Mouse (Mus musculus): Measurements from ENCODE around the gene Myo1g. TPM values are rescaled to one million over a fixed set of nuclear protein-coding genes. Genes with fewer than 3 reads are reported as not detected.
A peak's percentile ranks its signal among the peaks of the same experiment; 100 is the strongest.

Myo1g gene
- under 1 TPM; 0.36 to 0.56 TPM for total RNA-seq (2021)
- long read RNA-seq, experiment 1, partial matches to known transcripts, result 0 of 1 reads
- long read RNA-seq, experiment 1, other reads (novel, unspliced or antisense), result 0 of 1 reads
- long read RNA-seq, experiment 2, result 0 reads

DNA sequence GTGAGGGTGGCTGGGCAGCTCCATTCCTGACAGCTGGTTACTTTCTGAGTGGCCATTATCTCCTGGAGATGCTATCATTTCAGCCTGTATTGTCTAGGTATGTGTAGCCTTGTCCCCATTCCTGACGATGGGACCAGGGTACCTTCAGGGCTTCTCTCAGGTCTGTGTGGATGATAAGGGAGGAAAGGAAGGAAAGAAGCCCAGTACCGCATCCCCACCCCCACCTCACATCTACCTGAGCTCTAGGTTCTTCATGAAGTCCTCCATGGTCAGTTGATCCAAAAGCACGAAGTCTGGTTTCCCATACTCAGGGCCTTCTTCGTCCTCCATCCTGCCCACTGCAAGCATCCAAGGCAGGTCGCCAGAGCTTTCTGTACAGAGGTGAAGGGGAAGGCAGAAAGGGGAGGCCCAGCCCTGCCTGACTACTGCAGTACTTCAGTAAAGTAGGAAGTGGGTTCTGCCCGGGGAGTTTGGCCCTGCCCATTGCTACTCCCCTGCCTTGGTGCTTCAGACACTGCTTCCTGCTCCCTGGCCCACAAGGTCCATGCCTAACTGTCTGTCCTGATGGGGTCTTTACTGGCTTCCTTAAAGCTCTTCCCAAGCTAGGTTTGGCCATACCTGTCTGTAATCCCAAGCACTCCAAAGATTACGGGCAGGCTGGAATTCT lies at the start of gene Myo1g:
Gene Myo1g, minus strand, starts transcription at position 459 of the 667 bp plus-strand sequence.
- DNase-seq, result peak; percentile 32
- intact Hi-C loops (cut with DNase I), result no loop called here
- TF ChIP-seq CTCF (IDR thresholded peaks at IDR 0.05), result no peak
- peak within 1 kb of the TSS; percentile 47 for H3K4me3 ChIP-seq
- no peak within 1 kb of the TSS for H3K27ac ChIP-seq

DNA sequence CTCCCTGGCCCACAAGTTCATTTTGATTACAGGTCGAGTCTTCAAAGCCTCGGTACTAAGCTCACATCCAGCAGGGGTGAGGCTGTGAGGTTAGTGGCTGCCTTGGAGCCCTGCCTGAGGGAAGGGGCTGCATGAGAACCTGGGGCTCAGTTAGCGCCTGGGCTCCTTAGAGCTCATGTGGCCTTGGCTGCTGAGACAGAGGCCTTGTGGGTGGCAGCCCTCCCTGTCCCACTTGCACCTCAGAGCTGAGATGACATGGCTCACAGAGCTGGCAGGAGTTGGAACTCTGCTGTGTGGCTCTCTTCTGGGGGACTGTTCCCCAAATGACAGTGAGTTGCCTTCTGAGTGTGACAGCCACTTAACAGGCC lies 48.6 kb upstream of the Myo1g start:
- Histone ChIP-seq H3K4me3 (no peak overlapping the region), H3K27ac (peak overlapping the region; percentile 49)
- no peak for TF ChIP-seq CTCF (IDR thresholded peaks at IDR 0.05)
- DNase-seq, result no peak
- intact Hi-C loops (cut with DNase I), result no loop called here

DNA sequence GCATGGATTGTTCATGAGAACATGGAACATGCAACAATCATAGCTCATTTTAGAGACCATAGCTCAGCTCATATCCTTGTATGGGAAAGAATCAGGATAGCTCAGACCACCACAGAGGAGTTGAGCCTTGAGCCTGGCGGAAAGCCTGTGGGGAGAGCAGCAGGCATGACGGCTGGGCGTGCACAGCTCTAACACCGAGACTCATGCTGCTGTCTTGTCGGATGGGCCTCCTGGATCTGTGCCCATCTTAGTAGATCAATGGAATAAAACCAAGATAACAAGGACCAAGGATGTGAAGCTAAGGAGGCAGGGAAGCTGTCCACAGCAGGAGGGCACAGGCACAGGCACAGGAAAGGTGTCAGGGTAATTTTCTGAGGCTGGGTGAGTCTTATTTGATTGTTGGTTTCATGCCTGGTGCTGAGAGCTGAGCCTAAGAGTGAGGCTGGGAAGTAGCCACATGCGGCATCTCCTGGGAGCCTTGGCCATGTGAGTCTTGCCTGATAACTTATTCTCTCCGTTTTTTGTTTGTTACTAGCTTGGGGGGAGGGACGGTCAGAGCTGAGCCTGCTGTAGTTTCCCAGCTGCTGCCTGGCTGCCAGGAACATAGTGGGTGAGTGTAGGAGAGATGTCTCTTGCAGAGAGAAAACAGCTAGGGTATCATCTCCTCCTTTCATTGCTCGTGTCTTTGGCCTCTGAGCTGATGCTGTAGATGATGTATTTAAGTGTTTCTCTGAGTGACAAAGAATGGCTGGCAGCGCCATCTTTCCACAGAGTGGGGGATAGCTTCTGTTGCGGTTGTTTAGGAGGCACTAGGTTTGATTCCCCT lies 48.0 kb upstream of the Myo1g start:
- H3K4me3 ChIP-seq, result peak overlapping the region; percentile 4; the same call in 1 of the 2 replicates
- H3K27ac ChIP-seq, result peak overlapping the region; percentile 49
- TF ChIP-seq CTCF (IDR thresholded peaks at IDR 0.05), result peak; percentile 40
- intact Hi-C loops (cut with DNase I), result no loop called here
- DNase-seq, result peak; percentile 46

DNA sequence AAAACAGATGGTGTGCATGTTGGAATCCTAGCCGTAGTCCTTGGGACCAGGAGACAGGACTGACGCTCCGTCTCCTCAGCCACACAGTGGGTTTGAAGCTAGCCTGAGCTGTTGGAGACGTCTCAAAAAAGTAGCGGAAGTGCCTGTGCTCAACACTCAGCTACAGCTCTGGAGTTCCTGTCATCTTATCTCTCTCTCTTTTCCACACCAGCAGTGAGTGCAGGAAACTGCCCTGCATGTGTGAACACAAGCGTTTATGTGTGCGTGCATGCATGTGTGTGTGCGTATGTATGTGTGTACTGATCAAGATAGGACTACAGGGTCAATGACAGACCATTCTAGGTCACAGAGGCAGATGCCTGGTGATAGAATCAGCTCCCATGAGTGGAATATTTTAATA lies 47.2 kb upstream of the Myo1g start:
- no peak overlapping the region for H3K27ac ChIP-seq
- intact Hi-C loops (cut with DNase I), result no loop called here
- H3K4me3 ChIP-seq, result no peak overlapping the region
- no peak for DNase-seq
- no peak for TF ChIP-seq CTCF (IDR thresholded peaks at IDR 0.05)

DNA sequence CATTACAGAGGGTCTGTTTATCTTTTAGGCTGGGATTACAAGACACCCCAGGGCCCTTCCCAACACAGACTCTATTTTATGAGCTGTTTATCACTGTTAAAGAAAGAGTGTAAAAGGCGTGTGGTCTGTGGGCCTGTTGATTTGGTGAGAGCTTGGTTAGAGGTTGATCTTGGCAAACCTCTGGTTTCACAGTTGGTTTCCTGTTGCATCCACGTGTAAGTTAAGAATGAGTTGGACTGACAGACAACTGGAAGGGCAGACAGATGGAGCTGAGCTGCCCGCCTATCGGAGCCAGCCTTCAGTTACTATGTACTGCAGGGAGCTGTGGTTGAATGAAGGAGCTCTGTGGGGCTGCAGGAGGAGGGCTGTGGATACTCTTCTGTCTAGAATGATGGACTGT lies 45.7 kb upstream of the Myo1g start:
- intact Hi-C loops (cut with DNase I), result no loop called here
- H3K27ac ChIP-seq, result no peak overlapping the region
- no peak overlapping the region for H3K4me3 ChIP-seq
- DNase-seq, result no peak
- TF ChIP-seq CTCF (IDR thresholded peaks at IDR 0.05), result no peak

DNA sequence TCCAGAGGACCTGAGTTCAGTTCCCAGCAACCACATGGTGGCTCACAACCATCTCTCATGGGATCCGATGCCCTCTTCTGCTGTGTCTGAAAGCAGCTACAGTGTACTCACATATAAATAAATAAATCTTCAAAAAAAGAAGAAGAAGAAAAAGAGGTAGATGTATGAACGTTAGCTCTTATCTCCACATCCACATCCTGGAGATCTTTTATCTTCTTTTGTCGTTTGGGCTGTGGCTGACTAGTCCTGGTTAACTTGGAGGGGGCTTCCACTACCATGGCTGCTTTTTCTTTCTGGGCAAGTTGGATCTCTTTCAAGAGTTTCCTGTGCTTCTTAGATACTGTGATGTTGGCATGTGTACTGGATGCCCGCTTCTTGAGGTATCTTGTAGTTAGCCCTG lies 42.4 kb upstream of the Myo1g start:
- no peak overlapping the region for H3K27ac ChIP-seq
- no peak for DNase-seq

DNA sequence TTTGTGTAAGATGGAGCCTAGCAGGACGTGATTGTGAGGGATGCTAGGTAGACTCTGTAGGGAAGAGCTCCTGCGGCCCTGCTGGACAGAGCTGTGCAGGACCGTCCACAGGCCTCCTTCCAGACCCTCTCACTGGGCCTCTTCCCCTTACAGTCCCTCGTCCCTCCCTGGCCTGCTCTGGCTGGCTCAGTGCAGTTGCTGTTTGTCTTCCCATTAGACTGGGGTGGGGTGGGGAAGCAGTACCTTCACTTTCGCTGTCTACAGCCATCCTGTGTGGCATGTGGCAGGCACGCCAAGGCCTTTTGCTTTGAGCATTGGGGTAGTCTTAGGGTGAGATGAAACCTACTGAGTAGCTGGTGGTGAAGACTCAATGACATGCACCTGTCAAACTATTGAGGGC lies 41.6 kb upstream of the Myo1g start:
- Histone ChIP-seq H3K4me3 (peak overlapping the region; percentile 55), H3K27ac (peak overlapping the region; percentile 66; the same call in 1 of the 2 replicates)
- no peak for TF ChIP-seq CTCF (IDR thresholded peaks at IDR 0.05)
- DNase-seq, result peak; percentile 23
- intact Hi-C loops (cut with DNase I), result no loop called here

More for the DNA sequence above, 42.4 kb upstream of the Myo1g start:
- intact Hi-C loops (cut with DNase I), result no loop called here
- H3K4me3 ChIP-seq, result no peak overlapping the region
- no peak for TF ChIP-seq CTCF (IDR thresholded peaks at IDR 0.05)

DNA sequence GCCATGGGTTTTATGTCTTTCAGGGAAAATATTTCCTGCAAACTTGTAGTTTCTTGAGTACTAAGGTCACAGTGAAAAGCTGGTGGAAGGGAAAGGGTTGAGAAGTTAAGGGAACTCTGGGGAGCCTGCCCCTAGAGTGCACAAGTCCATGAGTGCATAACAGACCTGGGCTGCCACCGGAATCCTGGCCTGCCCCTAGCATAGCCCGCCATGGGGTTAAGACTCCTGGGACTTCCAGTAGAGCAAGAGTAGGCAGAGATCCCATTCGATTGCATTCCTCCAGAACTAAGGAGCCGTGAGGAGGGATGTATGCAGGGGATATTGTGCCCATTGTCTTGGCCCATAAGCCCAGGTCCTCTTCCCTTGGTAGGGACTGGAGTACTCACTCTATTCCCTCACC lies 40.7 kb upstream of the Myo1g start:
- Histone ChIP-seq H3K4me3 (peak overlapping the region; percentile 55), H3K27ac (peak overlapping the region; percentile 66)
- no peak for DNase-seq
- no peak for TF ChIP-seq CTCF (IDR thresholded peaks at IDR 0.05)
- intact Hi-C loops (cut with DNase I), result no loop called here

DNA sequence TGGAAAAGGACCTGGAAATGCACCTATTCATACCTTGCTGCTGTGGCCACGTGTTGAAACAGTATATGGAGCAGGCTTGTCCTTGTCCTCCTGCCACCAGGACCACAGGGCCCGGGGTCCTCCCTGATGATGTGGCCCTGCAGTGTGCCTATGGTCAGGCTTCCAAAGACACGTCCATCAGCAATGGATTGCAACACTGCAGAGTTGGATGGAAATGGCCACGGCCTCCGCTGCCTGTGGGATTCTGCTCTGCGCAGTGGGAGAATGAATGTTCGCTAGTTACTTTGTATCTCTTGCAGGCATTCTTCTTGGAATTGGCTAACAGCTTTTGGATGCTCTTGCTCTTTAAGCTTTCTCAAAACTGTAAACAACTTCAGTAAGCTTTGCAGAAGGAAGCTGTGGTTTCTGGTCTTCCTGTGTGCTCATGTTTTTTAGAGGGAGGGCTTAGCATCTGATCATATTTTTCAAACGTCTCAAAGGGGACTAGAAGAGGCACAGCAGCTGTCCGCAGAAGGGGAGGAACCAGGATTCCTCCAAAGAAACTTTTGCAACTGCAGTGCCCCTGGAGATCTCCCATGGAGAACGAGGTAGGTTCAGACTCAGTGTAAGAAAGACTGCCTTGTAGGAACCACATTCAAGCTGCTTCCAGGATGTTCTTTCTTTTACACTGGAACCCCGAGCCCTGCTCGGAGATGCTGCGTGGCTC lies 40.0 kb upstream of the Myo1g start:
- peak; percentile 35 for DNase-seq
- TF ChIP-seq CTCF (IDR thresholded peaks at IDR 0.05), result no peak
- Histone ChIP-seq H3K4me3 (peak overlapping the region; percentile 55), H3K27ac (peak overlapping the region; percentile 66)
- intact Hi-C loops (cut with DNase I), result no loop called here

DNA sequence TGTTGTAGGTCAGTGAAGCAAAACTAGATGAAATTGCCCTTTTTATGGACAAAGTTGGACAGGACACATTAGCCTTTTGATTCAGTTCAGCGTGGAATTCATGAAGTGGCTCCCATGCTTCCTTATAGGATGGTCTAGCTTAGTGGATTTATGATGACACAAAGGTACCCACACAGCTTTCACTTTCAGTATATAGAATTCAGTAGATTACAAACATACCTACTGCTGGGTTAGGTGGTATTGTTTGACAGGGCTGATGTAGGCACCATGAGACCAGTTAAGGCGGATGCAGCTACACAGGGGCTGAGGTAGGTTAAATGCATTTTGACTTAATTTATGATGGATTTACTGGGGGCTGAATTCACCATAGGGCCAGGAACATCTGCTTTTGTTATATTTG lies 39.2 kb upstream of the Myo1g start:
- intact Hi-C loops (cut with DNase I), result no loop called here
- no peak for TF ChIP-seq CTCF (IDR thresholded peaks at IDR 0.05)
- H3K4me3 ChIP-seq, result no peak overlapping the region
- peak overlapping the region; percentile 66; the same call in 1 of the 2 replicates for H3K27ac ChIP-seq
- DNase-seq, result no peak

DNA sequence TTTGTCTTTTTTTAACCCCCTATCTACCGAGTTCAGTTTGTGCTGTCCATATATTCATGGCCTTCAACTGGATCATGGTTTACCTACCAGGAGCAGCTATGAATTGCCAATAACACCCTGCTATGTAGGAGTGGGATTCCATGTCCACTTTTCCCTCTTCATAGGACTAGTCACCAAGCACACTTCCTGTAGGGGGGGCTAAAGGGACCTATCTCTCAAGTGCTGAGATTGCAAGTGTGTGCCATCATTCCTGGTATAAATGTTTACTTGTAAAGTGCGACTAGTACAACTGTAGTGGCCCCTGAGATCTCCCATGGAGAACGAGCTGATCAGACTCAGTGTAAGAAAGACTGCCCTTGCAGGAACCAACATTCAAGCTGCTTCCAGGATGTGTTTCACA lies 37.5 kb upstream of the Myo1g start:
- Histone ChIP-seq H3K4me3 (no peak overlapping the region), H3K27ac (no peak overlapping the region)
- no peak for TF ChIP-seq CTCF (IDR thresholded peaks at IDR 0.05)
- DNase-seq, result no peak
- intact Hi-C loops (cut with DNase I), result no loop called here

DNA sequence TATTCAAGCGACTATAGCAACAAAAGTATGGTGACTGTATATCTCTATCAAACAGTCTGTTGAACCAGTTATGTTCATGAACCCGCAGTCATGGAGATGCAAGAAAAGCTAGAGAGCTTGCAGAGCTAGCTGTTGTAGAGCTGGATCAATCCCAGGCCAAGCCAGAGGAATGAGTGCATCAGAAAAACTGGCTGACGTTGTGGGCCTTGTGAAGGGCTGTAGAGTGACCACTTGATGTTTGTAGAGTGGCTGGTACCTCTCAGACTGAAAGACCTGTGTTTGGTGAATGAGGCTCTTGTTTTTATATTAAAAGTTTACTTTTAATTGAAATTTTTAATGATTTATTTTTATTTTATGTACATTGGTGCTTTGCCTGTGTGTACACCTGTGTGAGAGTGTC lies 29.4 kb upstream of the Myo1g start:
- H3K4me3 ChIP-seq, result no peak overlapping the region
- no peak for DNase-seq
- no peak for TF ChIP-seq CTCF (IDR thresholded peaks at IDR 0.05)
- intact Hi-C loops (cut with DNase I), result no loop called here
- H3K27ac ChIP-seq, result no peak overlapping the region

DNA sequence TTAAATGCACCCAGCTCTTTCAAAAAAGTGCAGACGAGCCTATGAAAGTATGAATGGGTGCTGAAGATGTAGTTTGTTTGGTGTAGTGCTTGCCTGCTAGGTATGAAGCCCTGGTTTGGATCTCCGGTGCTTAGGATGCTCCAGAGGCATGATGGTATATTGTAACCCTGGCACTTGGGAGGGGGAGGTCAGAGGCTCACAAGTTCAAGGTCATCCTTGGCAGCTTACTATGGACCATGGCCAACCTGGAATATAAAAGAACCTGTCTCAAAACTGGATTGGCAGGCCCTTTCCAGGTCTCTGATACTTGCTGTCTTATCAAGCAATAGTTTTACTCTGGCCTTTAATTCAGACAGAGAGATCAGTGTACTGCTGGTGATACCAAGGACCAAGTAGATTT lies 29.0 kb upstream of the Myo1g start:
- no peak overlapping the region for H3K27ac ChIP-seq
- DNase-seq, result no peak
- H3K4me3 ChIP-seq, result no peak overlapping the region
- intact Hi-C loops (cut with DNase I), result loop anchor here (5.0 kb wide), 1 partner anchor 78 kb away; the partner anchor contains the start of gene Tbrg4
- TF ChIP-seq CTCF (IDR thresholded peaks at IDR 0.05), result no peak
